Mouse (Mus musculus) intestine, embryonic 14.5 days (tissue): ENCODE results near the gene Olfr767. TPM values are rescaled to one million over a fixed set of nuclear protein-coding genes. Genes with fewer than 3 reads are reported as not detected.

Experiments
- ATAC-seq: fragments of 200-750 bp; cut with Nextera tagmentation; replicated peaks from 2 replicates; pipeline ENCODE4 v1.8.0; 2017; ENCODE audit warnings: low read depth, moderate number of reproducible peaks, moderate TSS enrichment, moderate library complexity; ENCODE audit not compliant: low FRiP score, low TSS enrichment
- DNase-seq: peaks from one replicate; pipeline ENCODE4 v3.0.0-alpha.2; 2018; ENCODE audit warnings: low spot score
- H3K27ac ChIP-seq: fragments of 300-500 bp; sonication (generic); 2 replicates; pipeline ENCODE4 v1.5.1; 2014; ENCODE audit warnings: low read depth, mild to moderate bottlenecking, control low read depth
- H3K27me3 ChIP-seq: fragments of 300-500 bp; sonication (generic); replicated peaks from 2 replicates; pipeline ENCODE4 v1.6.1; 2014; ENCODE audit warnings: low read length, control low read depth; ENCODE audit not compliant: control insufficient read depth, insufficient read depth
- H3K36me3 ChIP-seq: fragments of 300-500 bp; sonication (generic); 2 replicates; pipeline ENCODE4 v1.6.1; 2014; ENCODE audit warnings: low read length, control low read depth; ENCODE audit not compliant: control insufficient read depth, insufficient read depth
- H3K4me1 ChIP-seq: fragments of 300-500 bp; sonication (generic); replicated peaks from 2 replicates; pipeline ENCODE4 v1.6.1; 2014; ENCODE audit warnings: low read length, control low read depth, mixed read lengths; ENCODE audit not compliant: control insufficient read depth, insufficient read depth
- H3K4me2 ChIP-seq: fragments of 300-500 bp; sonication (generic); 2 replicates; pipeline ENCODE4 v1.6.1; 2014; ENCODE audit warnings: low read length
- H3K4me3 ChIP-seq: fragments of 300-500 bp; sonication (generic); 2 replicates; pipeline ENCODE4 v1.5.1; 2014; ENCODE audit warnings: low read depth, low read length, control low read depth, mixed read lengths
- H3K9ac ChIP-seq: fragments of 300-500 bp; sonication (generic); 2 replicates; pipeline ENCODE4 v1.6.1; 2014; ENCODE audit warnings: mild to moderate bottlenecking, low read length
- H3K9me3 ChIP-seq: fragments of 300-500 bp; sonication (generic); 2 replicates; pipeline ENCODE4 v1.6.1; 2016; ENCODE audit warnings: low read length, control low read depth; ENCODE audit not compliant: control insufficient read depth
- WGBS: fragments of 180-500 bp; shearing (Covaris S2); extraction: QIAGEN DNeasy Blood & Tissue Kit; methylation state at CpG from one replicate; pipeline ENCODE4 v1.1.7; 2014; 5-methylcytosine and 5-hydroxymethylcytosine counted together
- polyA plus RNA-seq: library from polyadenylated mRNA; unstranded; fragments of >200 nt; fragmentation: Nextera tagmentation; extraction: Ambion mirVana; gene quantifications from 2 replicates; pipeline ENCODE4 v1.2.1, GENCODE M21; 2014

Gene Olfr767
- polyA plus RNA-seq, 1 experiment from 2014 or later, result not detected

GRCm38 (mm10) chr10:129026018-129026662 is 56.6 kb downstream of the Olfr767 start:
- peak; percentile 79; the same call in 1 of the 2 replicates for ATAC-seq
- Histone ChIP-seq H3K9me3 (no peaks in the 10 kb centered on the region), H3K4me2 (no peak overlapping the region), H3K36me3 (no peaks in the 10 kb centered on the region), H3K9ac (no peak overlapping the region), H3K4me3 (no peak overlapping the region), H3K4me1 (no peaks in the 10 kb centered on the region), H3K27ac (no peak overlapping the region), H3K27me3 (no peaks in the 10 kb centered on the region)
- WGBS, result 64% methylated on average over 3 of the region's 3 CpGs
- DNase-seq, result peak; percentile 66

Other genes with a start within 250 kb of the Olfr767 start
- gene Gdf11, start 191.2 kb downstream of the Olfr767 start, polyA plus RNA-seq, result 4.5 and 5.3 TPM in 2 replicates
- 558 and 572 TPM in 2 replicates for gene Cd63, start 181.9 kb downstream of the Olfr767 start, polyA plus RNA-seq
- 8.9 and 11.5 TPM in 2 replicates for gene Rdh5, start 160.0 kb downstream of the Olfr767 start, polyA plus RNA-seq
- gene Bloc1s1, start 158.9 kb downstream of the Olfr767 start, polyA plus RNA-seq, result 218 and 228 TPM in 2 replicates
- 2.1 and 2.3 TPM in 2 replicates for gene Itga7, start 149.1 kb downstream of the Olfr767 start, polyA plus RNA-seq
- 1.2 and 2.4 TPM in 2 replicates for gene Mettl7b, start 121.9 kb downstream of the Olfr767 start, polyA plus RNA-seq
- gene Olfr9, start 93.5 kb downstream of the Olfr767 start, polyA plus RNA-seq, result not detected in 2 replicates
- not detected in 2 replicates for gene Olfr763, start 72.1 kb downstream of the Olfr767 start, polyA plus RNA-seq
- gene Olfr764-ps1, start 43.0 kb downstream of the Olfr767 start, polyA plus RNA-seq, result not detected in 2 replicates
- gene Olfr765, start 32.9 kb downstream of the Olfr767 start, polyA plus RNA-seq, result not detected in 2 replicates
- not detected in 2 replicates for gene Olfr766-ps1, start 13.9 kb downstream of the Olfr767 start, polyA plus RNA-seq
- gene Olfr768, start 16.5 kb upstream of the Olfr767 start, polyA plus RNA-seq, result not detected in 2 replicates
- gene Olfr769, start 35.0 kb upstream of the Olfr767 start, polyA plus RNA-seq, result not detected in 2 replicates
- not detected in 2 replicates for gene Olfr770, start 56.1 kb upstream of the Olfr767 start, polyA plus RNA-seq
- gene Olfr771, start 81.8 kb upstream of the Olfr767 start, polyA plus RNA-seq, result not detected in 2 replicates
- gene Olfr772, start 95.0 kb upstream of the Olfr767 start, polyA plus RNA-seq, result not detected in 2 replicates
- not detected in 2 replicates for gene Olfr773, start 104.5 kb upstream of the Olfr767 start, polyA plus RNA-seq
- not detected in 2 replicates for gene Olfr774, start 153.3 kb upstream of the Olfr767 start, polyA plus RNA-seq
- gene Olfr775, start 165.5 kb upstream of the Olfr767 start, polyA plus RNA-seq, result not detected in 2 replicates
- gene Olfr776, start 176.2 kb upstream of the Olfr767 start, polyA plus RNA-seq, result not detected in 2 replicates
- gene Olfr777, start 188.6 kb upstream of the Olfr767 start, polyA plus RNA-seq, result not detected in 2 replicates
- not detected in 2 replicates for gene Olfr780, start 235.2 kb upstream of the Olfr767 start, polyA plus RNA-seq
- gene Olfr781, start 245.9 kb upstream of the Olfr767 start, polyA plus RNA-seq, result not detected in 2 replicates